ENCODE assay signal across 28 mouse cellular contexts in genomic region chr8:108529421-108529820, GRCm38 (mm10).
"Had no signal": no experiment of that assay in that cellular context is flagged by ENCODE, and none has a peak within 500 bp of the region (broad histone marks: within the 10 kb centered on the region; RNA-seq: fewer than 3 reads in every experiment).

No protein-coding gene starts in this region.

- H3K9me3 ChIP-seq: embryonic facial prominence, embryonic 10.5 days; embryonic facial prominence, embryonic 12.5 days; embryonic facial prominence, embryonic 13.5 days; embryonic facial prominence, embryonic 15.5 days; forebrain, embryonic 10.5 days; forebrain, embryonic 12.5 days; forebrain, embryonic 13.5 days; forebrain, embryonic 15.5 days had no signal

- H3K27ac ChIP-seq: embryonic facial prominence, embryonic 10.5 days; embryonic facial prominence, embryonic 12.5 days; embryonic facial prominence, embryonic 13.5 days; embryonic facial prominence, embryonic 15.5 days; forebrain, embryonic 10.5 days; forebrain, embryonic 12.5 days; forebrain, embryonic 13.5 days; forebrain, embryonic 15.5 days; gastrocnemius, adult 2 months; heart, adult 2 months had no signal

- ATAC-seq: forebrain, embryonic 13.5 days; forebrain, embryonic 14.5 days; forebrain, embryonic 15.5 days; forebrain, embryonic 16.5 days; forebrain, postnatal 0 days had no signal

- H3K27me3 ChIP-seq: embryonic facial prominence, embryonic 12.5 days; embryonic facial prominence, embryonic 13.5 days; embryonic facial prominence, embryonic 15.5 days; forebrain, embryonic 15.5 days had no signal

- DNase-seq: cerebellum, adult 2 months; cerebellum, adult 8-10 months; cerebellum, adult 9-10 months; cerebellum, adult 9-11 months; cerebellum, postnatal 10 days; cerebellum, postnatal 14 days; cerebellum, postnatal 25 days; cerebellum, postnatal 36 days; embryo, embryonic 11 days; forebrain, postnatal 0 days; gastrocnemius, adult 2 months; gastrocnemius, postnatal 10 days; gastrocnemius, postnatal 14 days; gastrocnemius, postnatal 25 days; gastrocnemius, postnatal 36 days; heart, adult 18-20 months; heart, adult 2 months had no signal

- H3K4me2 ChIP-seq: embryonic facial prominence, embryonic 12.5 days; embryonic facial prominence, embryonic 13.5 days; embryonic facial prominence, embryonic 15.5 days; forebrain, embryonic 12.5 days; forebrain, embryonic 13.5 days; forebrain, embryonic 15.5 days had no signal

- H3K4me1 ChIP-seq: embryonic facial prominence, embryonic 10.5 days; embryonic facial prominence, embryonic 12.5 days; embryonic facial prominence, embryonic 13.5 days; embryonic facial prominence, embryonic 15.5 days; forebrain, embryonic 12.5 days; forebrain, embryonic 13.5 days; forebrain, embryonic 15.5 days had no signal

- H3K9ac ChIP-seq: embryonic facial prominence, embryonic 12.5 days; embryonic facial prominence, embryonic 13.5 days; embryonic facial prominence, embryonic 15.5 days; forebrain, embryonic 12.5 days; forebrain, embryonic 13.5 days; forebrain, embryonic 15.5 days; forebrain, postnatal 0 days had no signal

- H3K4me3 ChIP-seq: embryonic facial prominence, embryonic 10.5 days; embryonic facial prominence, embryonic 12.5 days; embryonic facial prominence, embryonic 13.5 days; embryonic facial prominence, embryonic 15.5 days; erythroblast, embryonic 14.5 days; forebrain, embryonic 10.5 days; forebrain, embryonic 12.5 days; forebrain, embryonic 13.5 days; forebrain, embryonic 15.5 days; gastrocnemius, adult 2 months; heart, adult 2 months had no signal

- H3K36me3 ChIP-seq: embryonic facial prominence, embryonic 10.5 days; embryonic facial prominence, embryonic 12.5 days; embryonic facial prominence, embryonic 13.5 days; embryonic facial prominence, embryonic 15.5 days; forebrain, embryonic 10.5 days; forebrain, embryonic 12.5 days; forebrain, embryonic 15.5 days had no signal
